8 mouse cellular contexts compared by ENCODE assay signal in the genomic region with DNA sequence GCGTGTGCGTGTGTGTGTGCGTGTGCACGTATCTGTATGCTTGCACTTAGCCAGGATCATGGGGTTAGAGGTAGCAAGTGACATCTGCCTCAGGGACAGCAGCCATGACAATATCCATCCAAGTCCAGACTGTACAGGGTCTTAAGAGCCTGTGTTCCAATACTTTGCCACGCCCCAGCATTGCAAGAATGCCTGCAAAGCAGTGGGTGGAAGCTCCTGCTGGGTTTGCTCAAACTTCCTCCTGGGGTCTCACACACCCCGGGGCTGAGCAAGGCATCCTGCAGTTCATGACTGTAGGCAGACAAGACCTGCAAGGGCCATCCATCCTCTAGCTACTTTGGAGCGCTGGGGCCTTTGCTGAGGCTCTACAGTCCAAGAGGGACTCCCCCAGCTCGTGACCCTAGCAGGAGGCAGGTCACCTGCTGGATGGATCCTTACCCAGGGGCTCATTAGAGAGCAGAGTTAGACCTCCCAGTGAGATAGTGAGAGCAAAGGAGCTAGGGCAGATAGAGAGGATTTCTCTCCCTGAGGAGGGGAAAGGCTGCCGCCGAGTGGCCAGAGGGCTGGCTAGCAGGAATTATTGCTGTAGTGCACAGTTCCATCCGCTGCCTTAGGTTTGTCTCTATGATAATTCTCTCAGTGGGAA. TPM values are rescaled to one million over a fixed set of nuclear protein-coding genes. Genes with fewer than 3 reads are reported as not detected.
DNase-seq lines count a peak whose midpoint lies in the region; ATAC-seq and TF ChIP-seq lines count a peak whose summit lies in the region.
"Had no signal": no experiment of that assay in that cellular context is flagged by ENCODE, and none has a peak within 500 bp of the region (broad histone marks: within the 10 kb centered on the region; RNA-seq: fewer than 3 reads in every experiment).

No protein-coding gene starts in this region.

- no peak overlapping the region for H3K27ac ChIP-seq in hindbrain, embryonic 16.5 days (ENCODE audit: low read depth, low read length)
- H3K27ac ChIP-seq in neural tube, embryonic 13.5 days (replicated peaks) = no peak overlapping the region
- H3K27ac ChIP-seq: limb, embryonic 12.5 days had no signal

- 59% methylated on average over 11 of the region's 11 CpGs for WGBS in hindbrain, embryonic 16.5 days
- WGBS in neural tube, embryonic 13.5 days = 61% methylated on average over 11 of the region's 11 CpGs

- peak; percentile 59 for TF ChIP-seq CTCF in brain, embryonic 14.5 days (IDR thresholded peaks at IDR 0.05; ENCODE audit: borderline replicate concordance, extremely low read depth, insufficient read depth, insufficient read length)

- ATAC-seq in hindbrain, embryonic 16.5 days = 0 out of 2 replicates have a peak, but pooled peaks have one; percentile 20
- ATAC-seq in neural tube, embryonic 13.5 days (ENCODE audit: low read depth) = peak; percentile 56; the same call in 1 of the 2 replicates

- no peak overlapping the region for H3K9ac ChIP-seq in hindbrain, embryonic 16.5 days (ENCODE audit: low read depth, low read length)
- H3K9ac ChIP-seq in neural tube, embryonic 13.5 days = no peak overlapping the region
- H3K9ac ChIP-seq: limb, embryonic 12.5 days had no signal

- no peak for TF ChIP-seq POLR2A in brain, embryonic 14.5 days (IDR thresholded peaks at IDR 0.05; ENCODE audit: borderline replicate concordance, extremely low read depth, insufficient read depth, insufficient read length, poor library complexity, severe bottlenecking)

- no peaks in the 10 kb centered on the region for H3K36me3 ChIP-seq in hindbrain, embryonic 16.5 days (ENCODE audit: control insufficient read depth, insufficient read depth, low read length)
- no peaks in the 10 kb centered on the region for H3K36me3 ChIP-seq in neural tube, embryonic 13.5 days
- H3K36me3 ChIP-seq: limb, embryonic 12.5 days had no signal

- no peak overlapping the region for H3K4me2 ChIP-seq in hindbrain, embryonic 16.5 days (ENCODE audit: low read length)
- H3K4me2 ChIP-seq in neural tube, embryonic 13.5 days = no peak overlapping the region
- H3K4me2 ChIP-seq: limb, embryonic 12.5 days had no signal

- peak; percentile 32 to 46 for DNase-seq in layer of hippocampus, postnatal 10 days (ENCODE audit: low spot score in 2 of 2)
- no peak for DNase-seq in layer of hippocampus, adult 11-12 months (ENCODE audit: low spot score)
- peak; percentile 33 for DNase-seq in Muller cell, postnatal 12 days (ENCODE audit: inconsistent ontology term)
- peak; percentile 44 for DNase-seq in brain, embryonic 14.5 days (ENCODE audit: low read depth)
- no peak for DNase-seq in MN1 (ENCODE audit: low spot score)

- no peaks in the 10 kb centered on the region for H3K4me1 ChIP-seq in hindbrain, embryonic 16.5 days (ENCODE audit: control insufficient read depth, insufficient read depth, low read depth, low read length)
- H3K4me1 ChIP-seq in neural tube, embryonic 13.5 days (replicated peaks) = peaks cover 9% of the 10 kb centered on the region
- H3K4me1 ChIP-seq: limb, embryonic 12.5 days had no signal

- H3K4me3 ChIP-seq in hindbrain, embryonic 16.5 days (ENCODE audit: low read length) = no peak overlapping the region
- H3K4me3 ChIP-seq in neural tube, embryonic 13.5 days = no peak overlapping the region
- H3K4me3 ChIP-seq: limb, embryonic 12.5 days had no signal

- H3K9me3 ChIP-seq in hindbrain, embryonic 16.5 days (ENCODE audit: control insufficient read depth, low read length) = no peaks in the 10 kb centered on the region
- no peaks in the 10 kb centered on the region for H3K9me3 ChIP-seq in neural tube, embryonic 13.5 days
- H3K9me3 ChIP-seq: limb, embryonic 12.5 days had no signal

- no peaks in the 10 kb centered on the region for H3K27me3 ChIP-seq in hindbrain, embryonic 16.5 days (replicated peaks; ENCODE audit: control insufficient read depth, insufficient read depth, low read length)
- H3K27me3 ChIP-seq in neural tube, embryonic 13.5 days = 0 out of 2 replicates have a peak, but pooled peaks cover 3% of the 10 kb centered on the region
- H3K27me3 ChIP-seq: limb, embryonic 12.5 days had no signal

RNA-seq across cellular contexts. Expression of a gene that starts 15.4 kb away (rescaled TPM):
- under 1 TPM; 0.49 to 0.78 TPM for total RNA-seq in layer of hippocampus, postnatal 10 days (2021)
- 0.38 and 0.62 TPM in 2 replicates for polyA plus RNA-seq in brain, embryonic 14.5 days (2012; rRNA removed)
- polyA plus RNA-seq in hindbrain, embryonic 16.5 days (2015; fragmentation: Nextera tagmentation; extraction: Ambion mirVana) = 0.41 and 0.66 TPM in 2 replicates
- polyA plus RNA-seq in neural tube, embryonic 13.5 days (2015; fragmentation: Nextera tagmentation; extraction: Ambion mirVana) = 0.55 and 0.87 TPM in 2 replicates

RNA-seq across cellular contexts. Expression of a gene that starts 32.6 kb away (rescaled TPM):
- not detected for total RNA-seq in layer of hippocampus, postnatal 10 days (2021)
- polyA plus RNA-seq in brain, embryonic 14.5 days (2012; rRNA removed) = not detected in 2 replicates
- polyA plus RNA-seq in hindbrain, embryonic 16.5 days (2015; fragmentation: Nextera tagmentation; extraction: Ambion mirVana) = not detected in 2 replicates
- polyA plus RNA-seq in neural tube, embryonic 13.5 days (2015; fragmentation: Nextera tagmentation; extraction: Ambion mirVana) = 0.10 TPM in 1 of 2 replicates, not detected in the other
- polyA plus RNA-seq: limb, embryonic 12.5 days had no signal

RNA-seq across cellular contexts. Expression of a gene that starts 55.4 kb away (rescaled TPM):
- total RNA-seq in layer of hippocampus, postnatal 10 days (2021) = 1 to 10 TPM; 6.2 to 6.3 TPM
- 3.7 and 6.0 TPM in 2 replicates for polyA plus RNA-seq in brain, embryonic 14.5 days (2012; rRNA removed)
- polyA plus RNA-seq in hindbrain, embryonic 16.5 days (2015; fragmentation: Nextera tagmentation; extraction: Ambion mirVana) = 14.5 and 16.3 TPM in 2 replicates
- 12.2 and 12.4 TPM in 2 replicates for polyA plus RNA-seq in neural tube, embryonic 13.5 days (2015; fragmentation: Nextera tagmentation; extraction: Ambion mirVana)

Comparison
In these comparisons a context has a peak if more than half of its experiments do, and no peak if none do; other contexts are left out.
1. DNase-seq: peak in layer of hippocampus, postnatal 10 days (2 of 2), Muller cell, postnatal 12 days (single experiment) and brain, embryonic 14.5 days (single experiment); none in layer of hippocampus, adult 11-12 months (single experiment) and MN1 (single experiment).